Mouse (Mus musculus): ENCODE results near the gene Rpl13a. TPM values are rescaled to one million over a fixed set of nuclear protein-coding genes. Genes with fewer than 3 reads are reported as not detected.
A peak's percentile ranks its signal among the peaks of the same experiment; 100 is the strongest.
"Not testable (repeated sequence)": the region's sequence is repeated elsewhere in the genome, so short reads cannot be mapped to it uniquely, and the experiment has no call there.

Gene Rpl13a
- polyA plus RNA-seq, 1 experiment, result 1,255 TPM

- no peak for DNase-seq
- no peak overlapping the region for H3K4me3 ChIP-seq (replicated peaks; ENCODE audit: extremely low read depth, low read depth, low read length)
- WGBS, result 71% methylated on average over 15 of the region's 15 CpGs
- no peak for TF ChIP-seq POLR2A (IDR thresholded peaks at IDR 0.05; ENCODE audit: borderline replicate concordance, extremely low read depth, low read depth, low read length)
- TF ChIP-seq CTCF (IDR thresholded peaks at IDR 0.05; ENCODE audit: insufficient read depth, low read length), result no peak
- H3K4me1 ChIP-seq (ENCODE audit: control insufficient read depth, insufficient read depth, low read length), result peaks cover 10% of the 10 kb centered on the region
Observed at GRCm38 (mm10) chr7:45129776-45130512, 1.4 kb upstream of the Rpl13a start.

DNA sequence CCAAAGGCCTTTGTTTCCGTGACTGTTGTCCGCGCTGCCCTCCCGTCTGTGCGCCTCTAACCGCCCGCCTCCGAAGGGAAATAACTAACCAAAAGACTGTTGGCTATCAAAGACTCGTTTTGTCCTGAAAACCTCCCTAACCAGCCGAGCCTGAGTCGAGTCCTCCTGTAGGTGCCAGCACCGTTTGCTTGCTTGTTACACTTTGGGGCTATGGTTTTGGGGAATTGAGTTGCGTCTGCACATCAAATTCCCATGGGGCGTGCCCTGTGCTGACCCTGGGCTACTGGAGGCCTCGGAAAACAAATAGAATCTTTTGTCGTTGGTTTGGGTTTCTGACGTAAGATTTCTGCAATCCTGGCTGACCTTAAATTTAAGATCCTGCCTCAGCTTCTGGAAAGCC lies 757 bp upstream of the Rpl13a start:
- Histone ChIP-seq H3K4me3 (replicated peaks; ENCODE audit: extremely low read depth, low read depth, low read length) (peak overlapping the region; percentile 67), H3K4me1 (ENCODE audit: control insufficient read depth, insufficient read depth, low read length) (peaks cover 10% of the 10 kb centered on the region)
- no peak for TF ChIP-seq CTCF (IDR thresholded peaks at IDR 0.05; ENCODE audit: insufficient read depth, low read length)
- no peak for TF ChIP-seq POLR2A (IDR thresholded peaks at IDR 0.05; ENCODE audit: borderline replicate concordance, extremely low read depth, low read depth, low read length)
- no peak for DNase-seq
- 2% methylated on average over 17 of the region's 17 CpGs for WGBS

- peak overlapping the region; percentile 93 for H3K4me3 ChIP-seq (replicated peaks; ENCODE audit: extremely low read depth, low read depth, low read length)
- TF ChIP-seq CTCF (IDR thresholded peaks at IDR 0.05; ENCODE audit: insufficient read depth, low read length) (no peak), POLR2A (IDR thresholded peaks at IDR 0.05; ENCODE audit: borderline replicate concordance, extremely low read depth, low read depth, low read length) (no peak)
- under 1% methylated on average over 6 of the region's 6 CpGs for WGBS
- no peak for DNase-seq
- H3K4me1 ChIP-seq (ENCODE audit: control insufficient read depth, insufficient read depth, low read length), result peaks cover 10% of the 10 kb centered on the region
Observed at GRCm38 (mm10) chr7:45127700-45128224, 799 bp downstream of the Rpl13a start.

GRCm38 (mm10) chr7:45126844-45127699 lies 1.5 kb downstream of the Rpl13a start:
- TF ChIP-seq CTCF (IDR thresholded peaks at IDR 0.05; ENCODE audit: insufficient read depth, low read length) (0 out of 2 replicates have a peak, but pooled peaks have one; percentile 0), POLR2A (IDR thresholded peaks at IDR 0.05; ENCODE audit: borderline replicate concordance, extremely low read depth, low read depth, low read length) (no peak)
- Histone ChIP-seq H3K4me1 (ENCODE audit: control insufficient read depth, insufficient read depth, low read length) (peaks cover 11% of the 10 kb centered on the region), H3K4me3 (replicated peaks; ENCODE audit: extremely low read depth, low read depth, low read length) (no peak overlapping the region)
- DNase-seq, result no peak
- 24% methylated on average over 21 of the region's 21 CpGs for WGBS

GRCm38 (mm10) chr7:45126147-45126843 lies 2.3 kb downstream of the Rpl13a start:
- Histone ChIP-seq H3K4me3 (replicated peaks; ENCODE audit: extremely low read depth, low read depth, low read length) (no peak overlapping the region), H3K4me1 (ENCODE audit: control insufficient read depth, insufficient read depth, low read length) (peaks cover 17% of the 10 kb centered on the region)
- WGBS, result 70% methylated on average over 17 of the region's 17 CpGs
- DNase-seq, result no peak
- TF ChIP-seq CTCF (IDR thresholded peaks at IDR 0.05; ENCODE audit: insufficient read depth, low read length) (no peak), POLR2A (IDR thresholded peaks at IDR 0.05; ENCODE audit: borderline replicate concordance, extremely low read depth, low read depth, low read length) (no peak)

DNA sequence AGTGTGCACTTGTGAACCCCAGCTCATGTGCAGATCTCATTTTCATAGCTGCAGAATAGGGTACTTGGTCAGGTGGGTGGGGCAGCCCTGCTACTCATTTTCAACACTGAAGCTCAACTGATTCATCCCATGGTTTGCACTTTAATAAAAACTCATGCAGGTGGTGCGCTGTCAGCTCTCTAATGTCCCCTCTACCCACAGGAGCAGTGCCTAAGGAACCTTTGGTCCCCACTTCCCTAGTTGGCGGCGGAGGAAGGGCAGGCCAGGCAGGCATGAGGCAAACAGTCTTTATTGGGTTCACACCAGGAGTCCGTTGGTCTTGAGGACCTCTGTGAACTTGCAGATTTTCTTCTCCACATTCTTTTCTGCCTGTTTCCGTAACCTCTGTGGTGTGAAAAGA lies 2.9 kb downstream of the Rpl13a start:
- not testable (repeated sequence) for DNase-seq; H3K4me3 ChIP-seq (replicated peaks; ENCODE audit: extremely low read depth, low read depth, low read length)
- H3K4me1 ChIP-seq (ENCODE audit: control insufficient read depth, insufficient read depth, low read length), result peaks cover 17% of the 10 kb centered on the region
- 76% methylated on average over 5 of the region's 5 CpGs for WGBS

- TF ChIP-seq CTCF (IDR thresholded peaks at IDR 0.05; ENCODE audit: insufficient read depth, low read length), result no peak
- TF ChIP-seq POLR2A (IDR thresholded peaks at IDR 0.05; ENCODE audit: borderline replicate concordance, extremely low read depth, low read depth, low read length), result no peak
- Histone ChIP-seq H3K4me3 (replicated peaks; ENCODE audit: extremely low read depth, low read depth, low read length) (no peak overlapping the region), H3K4me1 (ENCODE audit: control insufficient read depth, insufficient read depth, low read length) (peaks cover 17% of the 10 kb centered on the region)
- WGBS, result 44% methylated on average over 7 of the region's 7 CpGs
- no peak for DNase-seq
Observed at GRCm38 (mm10) chr7:45125144-45125600, 3.4 kb downstream of the Rpl13a start.

DNA sequence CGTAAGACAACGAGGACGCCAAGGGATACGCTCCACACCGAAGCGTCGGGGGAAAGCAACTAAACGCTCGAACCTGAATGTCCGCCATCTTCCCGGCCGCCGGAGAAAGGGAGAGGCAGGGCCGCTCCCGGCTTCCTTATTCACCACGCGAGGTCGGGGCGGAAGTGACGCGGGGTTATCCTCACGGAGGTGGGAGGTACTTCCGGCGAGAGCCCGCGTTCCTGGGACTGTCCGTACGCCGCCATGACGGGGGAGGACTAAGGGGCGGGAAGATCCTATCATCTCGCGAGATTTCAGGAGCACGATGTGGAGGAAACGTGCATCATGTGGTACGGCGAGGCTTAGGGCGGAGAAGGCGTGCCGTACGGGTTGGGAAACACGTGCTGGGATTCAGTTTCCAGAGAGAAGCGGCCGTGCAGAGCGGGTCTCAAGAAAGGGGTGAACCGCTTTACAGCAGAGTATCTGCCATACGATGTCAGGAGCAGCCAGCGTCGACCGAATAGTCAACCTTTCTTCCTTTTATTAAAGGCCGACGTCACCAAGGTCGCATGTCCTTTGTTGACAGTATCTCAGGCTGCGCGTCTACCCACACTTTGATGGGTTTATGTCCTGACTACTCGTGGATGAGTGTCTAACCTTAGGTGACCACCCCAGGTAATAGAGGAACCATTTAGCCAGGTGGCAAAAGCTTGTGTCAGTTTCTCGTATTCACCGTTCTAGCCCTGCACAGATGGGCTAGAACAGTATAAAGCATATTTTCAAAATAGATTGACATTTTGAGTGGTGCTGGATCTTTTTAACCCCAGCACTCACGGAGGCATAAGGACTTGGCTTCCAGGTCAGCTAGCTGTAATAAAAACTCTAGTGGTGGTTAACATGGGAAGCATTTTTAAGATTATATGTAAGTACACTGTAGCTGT lies 4.1 kb downstream of the Rpl13a start, which contains the start of gene Rps11:
Rps11 (minus strand) TSS at position 216 of the 920 bp plus-strand sequence.
- TF ChIP-seq CTCF (IDR thresholded peaks at IDR 0.05; ENCODE audit: insufficient read depth, low read length) (no peak), POLR2A (IDR thresholded peaks at IDR 0.05; ENCODE audit: borderline replicate concordance, extremely low read depth, low read depth, low read length) (peak; percentile 82)
- peak; percentile 98 for DNase-seq
- WGBS, result 1% methylated on average over 59 of the region's 59 CpGs
- H3K4me3 ChIP-seq (replicated peaks; ENCODE audit: extremely low read depth, low read depth, low read length), result peak within 1 kb of the TSS; percentile 98
- peaks cover 13% of the 10 kb centered on the region; the same call in 1 of the 2 replicates for H3K4me1 ChIP-seq (ENCODE audit: control insufficient read depth, insufficient read depth, low read length)

Measured in lung, adult 2 months (tissue).